Mouse (Mus musculus) heart, embryonic 11.5 days (tissue): ENCODE results near the gene Grin2c. TPM values are rescaled to one million over a fixed set of nuclear protein-coding genes. Genes with fewer than 3 reads are reported as not detected.

Experiments
- ATAC-seq: fragments of 200-750 bp; cut with Nextera tagmentation; replicated peaks from 2 replicates; pipeline ENCODE4 v1.8.0; 2017; ENCODE audit warnings: moderate library complexity; ENCODE audit not compliant: insufficient number of reproducible peaks, low FRiP score, low TSS enrichment
- H3K27ac ChIP-seq: fragments of 300-500 bp; sonication (generic); 2 replicates; pipeline ENCODE4 v1.5.1; 2014; ENCODE audit warnings: mild to moderate bottlenecking, low read depth, low read length
- H3K27me3 ChIP-seq: fragments of 300-500 bp; sonication (generic); 2 replicates; pipeline ENCODE4 v1.6.1; 2014; ENCODE audit warnings: mild to moderate bottlenecking, low read length, mixed read lengths; ENCODE audit not compliant: control insufficient read depth, insufficient read depth
- H3K36me3 ChIP-seq: fragments of 300-500 bp; sonication (generic); 2 replicates; pipeline ENCODE4 v1.6.1; 2014; ENCODE audit warnings: mild to moderate bottlenecking, low read length, moderate library complexity, mixed read lengths; ENCODE audit not compliant: control insufficient read depth, insufficient read depth
- H3K4me1 ChIP-seq: fragments of 300-500 bp; sonication (generic); 2 replicates; pipeline ENCODE4 v1.6.1; 2014; ENCODE audit warnings: low read length; ENCODE audit not compliant: control insufficient read depth, insufficient read depth
- H3K4me2 ChIP-seq: fragments of 300-500 bp; sonication (generic); 2 replicates; pipeline ENCODE4 v1.6.1; 2014; ENCODE audit warnings: mild to moderate bottlenecking, moderate library complexity
- H3K4me3 ChIP-seq: fragments of 300-500 bp; sonication (generic); 2 replicates; pipeline ENCODE4 v1.5.1; 2014; ENCODE audit warnings: low read depth, low read length
- H3K9ac ChIP-seq: fragments of 300-500 bp; sonication (generic); 2 replicates; pipeline ENCODE4 v1.6.1; 2014; ENCODE audit warnings: mild to moderate bottlenecking, low read depth, low read length, moderate library complexity
- H3K9me3 ChIP-seq: fragments of 300-500 bp; sonication (generic); replicated peaks from 2 replicates; pipeline ENCODE4 v1.6.1; 2016; ENCODE audit warnings: low read length; ENCODE audit not compliant: control insufficient read depth
- WGBS: fragments of 180-500 bp; shearing (Covaris S2); extraction: QIAGEN DNeasy Blood & Tissue Kit; methylation state at CpG from one replicate; pipeline ENCODE4 v1.1.7; 2014; ENCODE audit not compliant: insufficient replicate concordance; 5-methylcytosine and 5-hydroxymethylcytosine counted together
- polyA plus RNA-seq: library from polyadenylated mRNA; unstranded; fragments of >200 nt; fragmentation: Nextera tagmentation; extraction: Ambion mirVana; gene quantifications from 2 replicates; pipeline ENCODE4 v1.2.1, GENCODE M21; 2014

Gene Grin2c
- polyA plus RNA-seq, 1 experiment from 2014 or later: 0.13 TPM

DNA sequence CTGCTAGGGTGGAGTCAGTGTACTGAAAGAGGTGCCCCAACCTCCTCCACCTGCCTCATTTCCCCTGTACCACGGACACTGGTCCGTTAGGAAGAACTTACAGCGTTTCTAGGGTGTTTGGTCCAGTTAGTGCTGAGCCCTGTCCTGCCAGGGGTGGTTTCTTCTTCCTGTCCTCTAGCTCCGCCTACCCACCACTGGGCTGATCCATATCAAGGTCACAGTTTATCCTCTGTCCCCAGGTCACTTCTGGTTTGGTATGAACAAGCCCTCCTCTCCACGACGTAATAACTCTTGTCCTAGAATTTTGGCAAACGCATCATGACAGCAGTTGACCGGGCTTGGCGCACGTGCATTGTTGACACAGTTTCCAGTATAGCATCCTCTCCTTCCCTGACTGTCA, 47.4 kb downstream of the Grin2c start:
- Histone ChIP-seq H3K27ac (no peak overlapping the region), H3K4me1 (peaks cover 72% of the 10 kb centered on the region), H3K4me2 (no peak overlapping the region), H3K9ac (no peak overlapping the region), H3K4me3 (no peak overlapping the region), H3K36me3 (no peaks in the 10 kb centered on the region), H3K27me3 (no peaks in the 10 kb centered on the region), H3K9me3 (no peaks in the 10 kb centered on the region)
- ATAC-seq: no peak
- WGBS: 80% methylated on average over 10 of the region's 10 CpGs

DNA sequence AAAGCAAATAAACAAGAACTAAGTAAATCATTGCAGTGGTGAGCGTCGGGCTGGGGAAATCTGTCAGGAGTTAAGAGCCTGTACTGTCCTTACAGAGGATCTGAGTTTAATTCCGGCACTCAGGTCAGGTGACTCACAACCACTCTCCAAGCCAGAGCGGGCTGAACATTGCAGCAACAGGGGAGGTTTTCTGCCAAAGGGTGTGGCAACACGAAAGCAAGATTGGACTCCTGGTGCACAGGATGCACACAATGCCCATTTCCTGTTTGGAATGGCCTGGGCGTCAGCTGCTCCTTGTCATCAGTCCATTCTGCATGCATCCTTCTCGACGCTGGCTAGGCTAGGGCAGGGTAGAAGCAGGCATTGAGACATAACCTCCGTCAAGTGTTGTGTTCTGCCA, 47.8 kb downstream of the Grin2c start:
- H3K9me3 ChIP-seq: no peaks in the 10 kb centered on the region
- H3K36me3 ChIP-seq: no peaks in the 10 kb centered on the region
- H3K27me3 ChIP-seq: no peaks in the 10 kb centered on the region
- 39% methylated on average over 9 of the region's 9 CpGs for WGBS
- no peak for ATAC-seq
- no peak overlapping the region for H3K9ac ChIP-seq
- H3K4me3 ChIP-seq: no peak overlapping the region
- H3K27ac ChIP-seq: no peak overlapping the region
- H3K4me1 ChIP-seq: peaks cover 68% of the 10 kb centered on the region
- H3K4me2 ChIP-seq: no peak overlapping the region

DNA sequence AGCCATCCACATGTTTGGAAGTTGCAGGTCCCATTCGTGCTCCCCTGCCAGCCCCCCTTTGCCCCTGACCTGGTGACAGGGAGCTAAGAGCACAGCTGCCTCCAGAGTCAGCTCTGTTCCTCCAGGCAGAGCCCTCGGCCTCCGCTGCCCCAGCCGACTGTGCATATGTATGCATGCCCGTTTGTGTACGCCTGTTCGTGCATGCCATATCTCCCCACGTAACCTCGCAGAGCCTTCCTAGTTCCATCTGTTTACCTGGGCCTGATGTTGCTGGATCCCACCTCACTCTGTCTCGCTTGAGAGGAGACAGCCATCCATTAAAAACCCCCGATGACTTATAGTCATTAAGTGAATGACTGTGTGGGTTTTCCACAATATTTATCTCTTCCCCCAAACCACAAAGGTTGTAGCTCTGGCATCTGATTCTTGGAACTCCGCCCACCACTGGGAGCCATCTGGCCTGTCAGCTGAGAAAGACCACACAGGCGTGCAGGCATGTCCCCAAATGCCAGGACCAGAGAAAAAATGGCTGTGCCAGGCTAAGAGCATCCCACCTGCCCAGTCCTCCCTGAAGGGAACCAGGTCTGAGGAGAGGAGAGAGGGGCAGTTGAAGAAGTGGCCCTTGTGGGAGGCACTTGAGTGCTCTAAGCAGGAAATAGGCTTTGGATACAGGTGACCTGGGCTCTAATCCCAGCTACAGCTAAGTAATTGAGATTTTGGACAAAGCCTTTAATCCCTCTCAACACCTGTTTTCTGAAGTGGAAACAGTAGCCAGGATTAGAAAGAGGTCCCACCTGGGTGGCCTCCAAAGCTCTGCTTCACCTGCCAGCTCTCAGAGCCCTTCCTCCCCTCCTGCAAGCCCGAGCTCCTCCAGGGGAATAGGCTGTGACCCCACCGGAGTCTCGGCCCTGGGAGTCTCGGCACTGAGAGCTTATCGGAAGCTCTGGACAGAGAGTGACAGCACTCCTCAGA, 49.3 kb downstream of the Grin2c start:
- Histone ChIP-seq H3K27me3 (0 out of 2 replicates have a peak, but pooled peaks cover 2% of the 10 kb centered on the region), H3K4me1 (peaks cover 52% of the 10 kb centered on the region), H3K9me3 (no peaks in the 10 kb centered on the region), H3K36me3 (no peaks in the 10 kb centered on the region), H3K27ac (no peak overlapping the region), H3K4me3 (no peak overlapping the region), H3K9ac (no peak overlapping the region), H3K4me2 (no peak overlapping the region)
- 53% methylated on average over 18 of the region's 18 CpGs for WGBS
- no peak for ATAC-seq

DNA sequence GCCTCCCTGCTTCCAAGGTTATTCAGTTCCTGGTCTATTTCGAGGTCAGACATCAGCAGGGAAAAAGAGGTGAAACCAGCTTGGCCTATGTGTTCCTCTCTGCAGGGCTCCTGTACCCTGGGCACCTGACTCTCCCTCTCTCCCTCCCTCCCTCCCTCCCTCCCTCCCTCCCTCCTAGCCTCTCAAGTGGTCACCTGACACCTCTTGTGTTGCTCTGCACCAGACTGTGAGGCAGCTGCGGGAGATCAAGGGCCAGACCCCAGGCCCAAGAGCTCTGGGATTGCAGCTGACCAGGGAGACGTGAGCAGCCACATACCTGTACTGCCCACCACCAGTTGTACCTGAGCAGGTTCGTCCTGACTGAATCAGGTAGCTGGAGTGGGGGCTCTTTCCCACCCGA, 51.9 kb downstream of the Grin2c start:
- Histone ChIP-seq H3K4me3 (no peak overlapping the region), H3K9me3 (no peaks in the 10 kb centered on the region), H3K4me2 (no peak overlapping the region), H3K4me1 (peaks cover 49% of the 10 kb centered on the region), H3K27me3 (0 out of 2 replicates have a peak, but pooled peaks cover 2% of the 10 kb centered on the region), H3K36me3 (no peaks in the 10 kb centered on the region), H3K9ac (no peak overlapping the region), H3K27ac (peak overlapping the region; percentile 64)
- WGBS: 34% methylated on average over 5 of the region's 5 CpGs
- no peak; the same call in 1 of the 2 replicates for ATAC-seq

DNA sequence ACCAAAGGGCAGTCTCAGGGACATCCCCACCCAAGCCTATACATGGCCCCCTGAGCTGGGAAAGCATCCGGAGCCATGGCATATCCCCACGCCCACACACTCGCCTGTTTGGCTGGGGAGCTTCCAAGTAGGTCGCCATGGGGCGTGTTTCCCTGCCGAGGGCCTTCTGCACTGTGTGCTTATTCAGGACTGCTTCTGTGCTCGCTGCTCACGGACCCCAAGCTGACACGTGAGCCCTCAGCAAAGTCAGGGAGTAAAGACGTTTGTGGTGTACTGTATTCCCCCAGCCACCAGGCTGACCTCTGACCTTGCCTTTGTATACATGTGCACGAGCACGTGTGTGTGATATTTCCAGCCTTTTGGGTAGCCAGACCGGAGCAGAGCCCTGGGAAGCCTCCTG, 54.9 kb downstream of the Grin2c start:
- H3K27ac ChIP-seq: no peak overlapping the region
- H3K36me3 ChIP-seq: no peaks in the 10 kb centered on the region
- no peak overlapping the region for H3K9ac ChIP-seq
- H3K27me3 ChIP-seq: peaks cover 8% of the 10 kb centered on the region; the same call in 1 of the 2 replicates
- no peak overlapping the region for H3K4me3 ChIP-seq
- peaks cover 29% of the 10 kb centered on the region for H3K4me1 ChIP-seq
- WGBS: 63% methylated on average over 13 of the region's 13 CpGs
- H3K4me2 ChIP-seq: no peak overlapping the region
- no peak for ATAC-seq
- H3K9me3 ChIP-seq: no peaks in the 10 kb centered on the region

DNA sequence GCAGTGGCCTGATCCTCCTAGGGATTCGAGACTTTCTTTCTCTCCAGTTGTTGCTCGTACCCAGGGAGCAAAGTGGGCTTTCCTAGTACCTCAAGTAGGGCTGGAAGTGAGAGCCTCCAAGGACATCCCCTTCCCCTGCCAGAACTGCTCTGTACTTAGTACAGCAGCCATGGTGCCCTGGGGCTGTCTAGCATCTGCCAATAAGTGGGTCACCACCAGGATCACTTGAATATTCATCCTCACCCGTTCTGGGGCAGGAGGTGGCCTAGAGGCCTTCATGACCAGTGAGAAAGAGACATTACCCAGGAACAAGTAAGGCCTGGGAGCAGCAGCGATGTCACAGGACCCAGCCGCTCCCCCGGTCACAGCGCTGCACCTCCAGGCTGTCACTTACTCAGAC, 57.1 kb downstream of the Grin2c start:
- no peak overlapping the region for H3K4me2 ChIP-seq
- 76% methylated on average over 7 of the region's 7 CpGs for WGBS
- 0 out of 2 replicates have a peak overlapping the region, but pooled peaks have one; percentile 22 for H3K9ac ChIP-seq
- H3K36me3 ChIP-seq: no peaks in the 10 kb centered on the region
- H3K27ac ChIP-seq: no peak overlapping the region
- H3K4me3 ChIP-seq: no peak overlapping the region
- peaks cover 8% of the 10 kb centered on the region; the same call in 1 of the 2 replicates for H3K27me3 ChIP-seq
- peaks cover 23% of the 10 kb centered on the region for H3K4me1 ChIP-seq
- no peak for ATAC-seq
- H3K9me3 ChIP-seq: no peaks in the 10 kb centered on the region

DNA sequence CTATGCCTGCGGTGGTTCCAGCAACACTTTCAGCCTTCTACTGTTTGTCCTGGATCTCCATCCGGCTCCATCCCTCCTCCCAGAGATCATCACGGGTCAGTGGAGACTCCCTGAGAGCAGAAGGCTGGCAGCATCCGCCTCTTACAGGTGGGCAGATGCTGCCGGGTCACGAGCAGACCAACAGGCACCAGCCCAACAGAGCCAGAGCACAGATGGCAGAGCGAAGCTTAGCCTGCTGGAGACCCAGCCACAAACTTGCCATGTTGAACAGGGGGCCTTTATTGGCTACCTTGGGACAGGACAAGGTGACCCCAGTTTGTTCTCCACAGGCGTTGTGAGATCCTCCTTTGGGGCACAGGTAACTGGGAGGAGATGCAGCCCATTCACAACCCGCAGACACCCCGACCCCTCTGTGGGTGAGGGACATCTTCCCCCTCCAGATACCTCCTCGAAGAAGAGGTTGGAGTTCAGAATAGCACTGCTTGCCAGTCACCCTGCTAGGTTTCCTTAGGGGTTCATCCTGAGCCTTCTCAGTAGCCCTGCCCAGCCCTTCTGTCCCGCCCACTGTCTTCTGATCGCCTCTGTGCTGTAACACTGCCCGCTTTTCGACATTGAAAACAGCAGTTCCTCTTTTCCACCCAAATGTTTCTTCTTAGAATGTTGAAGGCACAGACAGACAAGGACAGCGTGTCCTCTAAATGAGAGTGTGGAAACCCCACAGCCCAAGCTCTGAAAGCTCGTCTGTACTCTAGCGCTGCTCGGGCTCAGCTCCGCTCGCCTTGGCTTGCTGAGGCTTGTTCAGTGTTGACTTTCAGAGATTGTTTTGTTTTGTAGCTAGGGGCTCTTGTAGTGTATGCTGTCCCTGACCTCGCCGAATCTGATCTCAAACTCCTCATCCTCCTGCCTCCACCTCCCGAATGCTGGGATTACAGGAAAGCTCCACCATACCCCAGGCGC, 58.0 kb downstream of the Grin2c start:
- 76% methylated on average over 25 of the region's 25 CpGs for WGBS

DNA sequence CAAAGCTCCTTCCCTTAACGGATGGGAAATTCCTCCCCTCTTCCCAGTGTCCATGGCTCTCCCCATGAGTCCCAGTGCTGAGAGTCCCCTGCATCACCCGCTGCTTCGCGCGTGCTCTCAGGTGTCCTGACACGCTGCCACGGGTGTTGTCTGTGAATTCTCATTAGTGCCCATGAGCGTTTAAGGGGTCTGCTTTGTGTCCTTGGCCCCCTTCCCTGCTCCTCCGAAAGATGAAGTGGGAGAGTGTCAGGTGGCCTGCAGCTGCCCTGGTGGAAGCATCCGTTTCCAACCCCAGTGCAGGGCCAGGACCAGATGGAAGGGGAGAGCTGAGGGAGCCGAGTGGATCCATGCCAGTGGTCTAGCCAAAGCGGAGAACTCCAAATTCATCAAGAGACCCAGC, 58.9 kb downstream of the Grin2c start:
- H3K27ac ChIP-seq: no peak overlapping the region
- H3K27me3 ChIP-seq: peaks cover 6% of the 10 kb centered on the region
- H3K4me3 ChIP-seq: no peak overlapping the region
- H3K9me3 ChIP-seq: no peaks in the 10 kb centered on the region
- H3K4me2 ChIP-seq: no peak overlapping the region
- no peak for ATAC-seq
- 77% methylated on average over 12 of the region's 12 CpGs for WGBS
- H3K36me3 ChIP-seq: no peaks in the 10 kb centered on the region
- H3K4me1 ChIP-seq: peaks cover 22% of the 10 kb centered on the region
- H3K9ac ChIP-seq: no peak overlapping the region

More for the DNA sequence above, 58.0 kb downstream of the Grin2c start:
- ATAC-seq: no peak
- peaks cover 22% of the 10 kb centered on the region for H3K4me1 ChIP-seq
- no peak overlapping the region for H3K4me3 ChIP-seq
- H3K36me3 ChIP-seq: no peaks in the 10 kb centered on the region
- H3K4me2 ChIP-seq: no peak overlapping the region
- H3K27me3 ChIP-seq: peaks cover 8% of the 10 kb centered on the region; the same call in 1 of the 2 replicates
- H3K27ac ChIP-seq: no peak overlapping the region
- 0 out of 2 replicates have a peak overlapping the region, but pooled peaks have one; percentile 22 for H3K9ac ChIP-seq
- no peaks in the 10 kb centered on the region for H3K9me3 ChIP-seq
